Mouse (Mus musculus) E14TG2a.4 (cell line): ENCODE measurements at regions not wholly inside any gene's neighbourhood (a gene's known extent, or its start where the extent isn't known, plus 50 kb on each side); places are given as distances from the start of the nearest gene placed in this dataset.

Experiments
- H3K27me3 ChIP-seq: 2 replicates; pipeline ENCODE4 v1.6.1; 2014; ENCODE audit warnings: low read length, control low read depth; ENCODE audit not compliant: insufficient read depth
- H3K36me3 ChIP-seq: 2 replicates; pipeline ENCODE4 v1.6.1; 2014; ENCODE audit warnings: low read length, control low read depth; ENCODE audit not compliant: insufficient read depth
- H3K4me1 ChIP-seq: replicated peaks from 2 replicates; pipeline ENCODE4 v1.6.1; 2014; ENCODE audit warnings: low read depth, low read length, control low read depth
- H3K4me3 ChIP-seq: replicated peaks from 2 replicates; pipeline ENCODE4 v1.5.1; 2014; ENCODE audit warnings: mild to moderate bottlenecking, low read length
- H3K9me3 ChIP-seq: 2 replicates; pipeline ENCODE4 v1.6.1; 2014; ENCODE audit warnings: low read length, control low read depth
- CTCF ChIP-seq: conservative IDR thresholded peaks from 2 replicates; pipeline ENCODE4 v1.5.1; 2014; ENCODE audit warnings: low read length
- NANOG ChIP-seq: IDR thresholded peaks from 2 replicates; pipeline ENCODE4 v1.6.1; 2014; ENCODE audit warnings: borderline replicate concordance, low read length, mixed read lengths
- POU5F1 ChIP-seq: IDR thresholded peaks from 2 replicates; pipeline ENCODE4 v1.6.1; 2014; ENCODE audit warnings: low read length, borderline replicate concordance

- Histone ChIP-seq H3K4me1 (no peaks in the 10 kb centered on the region), H3K36me3 (no peaks in the 10 kb centered on the region)
Measured at GRCm38 (mm10) chr3:38585509-38585908, 100.9 kb upstream of the Ankrd50 start.

GRCm38 (mm10) chr3:38579781-38580180 is 95.1 kb upstream of the Ankrd50 start:
- Histone ChIP-seq H3K4me1 (no peaks in the 10 kb centered on the region), H3K9me3 (no peaks in the 10 kb centered on the region), H3K27me3 (no peaks in the 10 kb centered on the region), H3K36me3 (no peaks in the 10 kb centered on the region), H3K4me3 (no peak overlapping the region)
- no peak for TF ChIP-seq CTCF
- no peak for TF ChIP-seq NANOG
- no peak for TF ChIP-seq POU5F1

More at GRCm38 (mm10) chr3:38585509-38585908, 100.9 kb upstream of the Ankrd50 start:
- Histone ChIP-seq H3K4me3 (no peak overlapping the region), H3K9me3 (no peaks in the 10 kb centered on the region), H3K27me3 (no peaks in the 10 kb centered on the region)
- TF ChIP-seq CTCF = no peak
- no peak for TF ChIP-seq NANOG
- TF ChIP-seq POU5F1 = no peak

DNA sequence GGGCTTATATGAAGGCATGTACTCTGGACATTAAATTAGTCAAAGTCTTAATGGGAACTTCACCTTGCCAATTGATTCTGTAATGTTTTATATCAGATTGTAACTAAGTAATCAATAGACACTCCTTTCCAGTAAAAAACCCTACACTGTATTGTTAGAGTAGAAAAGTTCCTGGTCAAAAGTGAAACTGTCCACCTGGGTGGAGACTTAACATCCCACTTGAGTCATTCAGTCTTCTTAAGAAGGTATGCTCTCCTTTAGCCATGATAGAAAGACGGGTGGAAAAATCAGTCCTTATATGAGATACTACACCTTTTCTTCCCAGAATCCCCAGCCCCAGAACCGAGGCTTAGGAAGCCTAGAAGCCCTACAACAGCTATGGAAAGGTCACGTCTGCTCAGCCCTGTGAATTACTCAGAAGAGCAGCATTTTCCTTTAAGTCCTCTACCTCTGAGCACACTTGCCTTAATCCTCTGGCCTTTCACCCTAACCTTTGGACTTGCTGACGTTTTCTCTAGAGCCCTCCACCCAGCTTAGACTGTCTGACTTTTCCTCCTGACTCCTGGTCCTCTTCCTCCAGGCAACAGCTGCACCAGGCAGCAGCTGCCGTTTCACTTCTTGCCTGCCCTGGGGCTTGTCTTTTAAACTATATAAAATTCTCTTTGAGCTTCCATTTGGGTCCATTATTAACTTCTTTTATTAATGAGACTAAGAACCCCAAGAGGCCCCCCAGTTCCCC is 93.4 kb upstream of the Ankrd50 start:
- no peak overlapping the region for H3K4me3 ChIP-seq
- no peaks in the 10 kb centered on the region for H3K9me3 ChIP-seq
- no peaks in the 10 kb centered on the region for H3K36me3 ChIP-seq
- TF ChIP-seq NANOG (no peak), POU5F1 (no peak), CTCF (no peak)
- no peaks in the 10 kb centered on the region for H3K27me3 ChIP-seq
- no peaks in the 10 kb centered on the region for H3K4me1 ChIP-seq

DNA sequence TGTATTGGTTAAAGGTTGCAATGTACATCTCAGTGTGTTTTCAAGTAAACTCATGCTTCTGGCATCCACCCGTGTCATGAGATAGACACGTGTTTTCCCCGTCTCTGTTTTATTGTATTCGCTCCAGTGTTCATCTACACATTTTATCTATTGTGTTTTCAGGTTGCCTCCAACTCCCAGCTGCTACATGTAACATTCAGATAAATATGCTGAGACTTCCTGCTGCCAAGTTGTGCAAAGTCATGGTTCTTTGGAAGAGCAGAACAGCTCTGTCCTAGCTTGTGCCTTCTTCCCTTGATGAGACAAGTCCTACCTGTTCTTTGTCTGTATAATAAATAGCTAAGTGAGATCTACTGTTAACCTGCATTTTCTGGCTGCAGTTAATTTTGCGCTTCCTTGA is 89.0 kb upstream of the Ankrd50 start:
- no peaks in the 10 kb centered on the region for H3K9me3 ChIP-seq
- TF ChIP-seq POU5F1 = no peak
- no peak for TF ChIP-seq CTCF
- no peak for TF ChIP-seq NANOG
- H3K4me1 ChIP-seq = peaks cover 6% of the 10 kb centered on the region
- no peaks in the 10 kb centered on the region for H3K36me3 ChIP-seq
- no peaks in the 10 kb centered on the region for H3K27me3 ChIP-seq
- H3K4me3 ChIP-seq = no peak overlapping the region

GRCm38 (mm10) chr3:38572159-38572558 is 87.5 kb upstream of the Ankrd50 start:
- H3K27me3 ChIP-seq = no peaks in the 10 kb centered on the region
- H3K36me3 ChIP-seq = no peaks in the 10 kb centered on the region
- no peaks in the 10 kb centered on the region for H3K9me3 ChIP-seq
- H3K4me1 ChIP-seq = peaks cover 16% of the 10 kb centered on the region
- H3K4me3 ChIP-seq = no peak overlapping the region
- TF ChIP-seq NANOG = no peak
- TF ChIP-seq CTCF = no peak
- no peak for TF ChIP-seq POU5F1

DNA sequence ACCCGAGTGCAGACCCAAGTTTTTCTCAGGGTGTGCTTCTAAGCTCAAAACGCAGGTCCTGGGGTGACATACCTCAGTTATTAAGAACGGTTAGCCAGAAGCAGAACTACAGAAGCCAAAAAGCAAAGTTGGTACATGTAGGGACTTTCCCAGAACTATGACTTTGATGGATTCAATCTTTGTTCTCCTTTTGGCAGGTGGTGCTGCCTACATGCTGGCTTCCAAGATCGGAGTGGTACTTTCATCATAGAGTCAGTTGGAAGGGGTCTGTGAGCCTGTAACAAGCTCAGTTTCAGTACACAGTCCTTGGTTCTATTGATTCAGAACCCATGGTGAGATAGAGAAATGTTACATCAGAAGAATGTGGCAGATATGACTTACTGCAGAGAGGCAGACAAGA is 86.6 kb upstream of the Ankrd50 start:
- Histone ChIP-seq H3K9me3 (no peaks in the 10 kb centered on the region), H3K4me3 (no peak overlapping the region), H3K36me3 (no peaks in the 10 kb centered on the region), H3K4me1 (peaks cover 16% of the 10 kb centered on the region), H3K27me3 (no peaks in the 10 kb centered on the region)
- TF ChIP-seq CTCF (no peak), NANOG (no peak), POU5F1 (no peak)

GRCm38 (mm10) chr3:38569001-38569400 is 84.4 kb upstream of the Ankrd50 start:
- Histone ChIP-seq H3K4me3 (no peak overlapping the region), H3K9me3 (no peaks in the 10 kb centered on the region), H3K36me3 (no peaks in the 10 kb centered on the region), H3K4me1 (peaks cover 19% of the 10 kb centered on the region), H3K27me3 (no peaks in the 10 kb centered on the region)
- TF ChIP-seq CTCF = no peak
- no peak for TF ChIP-seq POU5F1
- no peak for TF ChIP-seq NANOG

- peaks cover 19% of the 10 kb centered on the region for H3K4me1 ChIP-seq
- no peak for TF ChIP-seq CTCF
- TF ChIP-seq NANOG = no peak
- H3K4me3 ChIP-seq = no peak overlapping the region
- no peaks in the 10 kb centered on the region for H3K36me3 ChIP-seq
- no peaks in the 10 kb centered on the region for H3K9me3 ChIP-seq
- H3K27me3 ChIP-seq = no peaks in the 10 kb centered on the region
Measured at GRCm38 (mm10) chr3:38568596-38568975, 83.9 kb upstream of the Ankrd50 start.
